Mouse (Mus musculus): ENCODE results near the gene Lhx9.

- no peak for TF ChIP-seq SIN3A (IDR thresholded peaks at IDR 0.05; ENCODE audit: low read length)
- TF ChIP-seq CTCF (IDR thresholded peaks at IDR 0.05 in 2 of 3, conservative IDR thresholded peaks at IDR 0.05 in 1 of 3; ENCODE audit: control insufficient read depth in 1 of 3, insufficient read depth in 1 of 3, low read depth in 2 of 3, low read length in 3 of 3, poor library complexity in 1 of 3, severe bottlenecking in 1 of 3) = no peak
- no peak for TF ChIP-seq EP300 (IDR thresholded peaks at IDR 0.05; ENCODE audit: low read depth in 1 of 2, low read length in 2 of 2)
- TF ChIP-seq HCFC1 (IDR thresholded peaks at IDR 0.05; ENCODE audit: low read depth, low read length) = no peak
- TF ChIP-seq GATA1 (IDR thresholded peaks at IDR 0.05; ENCODE audit: low read depth, low read length) = no peak
- no peak for TF ChIP-seq CHD1 (IDR thresholded peaks at IDR 0.05; ENCODE audit: low read depth, low read length)
Observed at GRCm38 (mm10) chr1:138848511-138849109, at the start of gene Lhx9.
